Mouse (Mus musculus): ENCODE data around the gene Ttc33.

Gene Ttc33

GRCm38 (mm10) chr15:5185366-5186292 is at the start of gene Ttc33:
TSS of gene Ttc33 (plus strand) at chr15:5185525.
- in situ Hi-C loops (cut with MboI, MseI), result no loop called here

GRCm38 (mm10) chr15:5138021-5138856 is 47.1 kb upstream of the Ttc33 start:
- in situ Hi-C loops (cut with MboI, MseI), result loop anchor here (10.0 kb wide), 1 partner anchor 1467 kb away; no protein-coding TSS in a partner anchor

GRCm38 (mm10) chr15:5139366-5139765 is 46.0 kb upstream of the Ttc33 start:
- in situ Hi-C loops (cut with MboI, MseI), result loop anchor here (10.0 kb wide), 1 partner anchor 1465 kb away; no protein-coding TSS in a partner anchor

GRCm38 (mm10) chr15:5139863-5140262 is 45.5 kb upstream of the Ttc33 start:
- in situ Hi-C loops (cut with MboI, MseI), result loop anchor here (10.0 kb wide), 1 partner anchor 1465 kb away; no protein-coding TSS in a partner anchor

GRCm38 (mm10) chr15:5140357-5140756 is 45.0 kb upstream of the Ttc33 start:
- in situ Hi-C loops (cut with MboI, MseI), result no loop called here

GRCm38 (mm10) chr15:5142047-5142446 is 43.3 kb upstream of the Ttc33 start:
- in situ Hi-C loops (cut with MboI, MseI), result no loop called here

GRCm38 (mm10) chr15:5142714-5143113 is 42.6 kb upstream of the Ttc33 start:
- in situ Hi-C loops (cut with MboI, MseI), result no loop called here

- in situ Hi-C loops (cut with MboI, MseI), result no loop called here
These were observed 41.8 kb upstream of the Ttc33 start, which contains the start of gene Prkaa1 for GRCm38 (mm10) chr15:5143361-5144020. TSS of gene Prkaa1 (plus strand) at chr15:5143861.

- in situ Hi-C loops (cut with MboI, MseI), result no loop called here
These were observed 41.1 kb upstream of the Ttc33 start for GRCm38 (mm10) chr15:5144021-5144778.

GRCm38 (mm10) chr15:5145196-5145945 is 40.0 kb upstream of the Ttc33 start:
- in situ Hi-C loops (cut with MboI, MseI), result no loop called here

GRCm38 (mm10) chr15:5149187-5149586 is 36.1 kb upstream of the Ttc33 start:
- in situ Hi-C loops (cut with MboI, MseI), result no loop called here

- in situ Hi-C loops (cut with MboI, MseI), result no loop called here
These were observed 33.2 kb upstream of the Ttc33 start for GRCm38 (mm10) chr15:5152171-5152570.

GRCm38 (mm10) chr15:5154621-5155020 is 30.7 kb upstream of the Ttc33 start:
- in situ Hi-C loops (cut with MboI, MseI), result no loop called here

- in situ Hi-C loops (cut with MboI, MseI), result no loop called here
These were observed 30.2 kb upstream of the Ttc33 start for GRCm38 (mm10) chr15:5155093-5155492.

- in situ Hi-C loops (cut with MboI, MseI), result no loop called here
These were observed 29.0 kb upstream of the Ttc33 start for GRCm38 (mm10) chr15:5156355-5156754.

GRCm38 (mm10) chr15:5157386-5157785 is 27.9 kb upstream of the Ttc33 start:
- in situ Hi-C loops (cut with MboI, MseI), result no loop called here

- in situ Hi-C loops (cut with MboI, MseI), result no loop called here
These were observed 26.5 kb upstream of the Ttc33 start for GRCm38 (mm10) chr15:5158827-5159226.

GRCm38 (mm10) chr15:5165121-5165773 is 20.1 kb upstream of the Ttc33 start:
- in situ Hi-C loops (cut with MboI, MseI), result no loop called here

- in situ Hi-C loops (cut with MboI, MseI), result no loop called here
These were observed 12.0 kb upstream of the Ttc33 start for GRCm38 (mm10) chr15:5173217-5173820.
